Mouse (Mus musculus) megakaryocyte-erythroid progenitor cell, adult 5-6 weeks (primary cell): ENCODE results near the gene Prkca. TPM values are rescaled to one million over a fixed set of nuclear protein-coding genes. Genes with fewer than 3 reads are reported as not detected.

Experiments used
- ATAC-seq: replicated peaks from 2 replicates; pipeline ENCODE4 v1.8.0; 2016; ENCODE audit warnings: mild to moderate bottlenecking, inconsistent platforms; ENCODE audit not compliant: severe bottlenecking, poor library complexity, low FRiP score, low TSS enrichment
- total RNA-seq, 2 experiments: library from RNA; stranded (forward) in 1 of 2; stranded (reverse) in 1 of 2; fragments of 200-1000, 215-1000 nt in 1 of 2; fragments of >200 nt in 1 of 2; fragmentation: Nextera tagmentation in 1 of 2; gene quantifications; 2 replicates each; pipeline ENCODE4 v1.2.3; 2014 to 2017

Gene Prkca
- total RNA-seq, 2 experiments from 2014 or later: 8.2 to 11.4 TPM

DNA sequence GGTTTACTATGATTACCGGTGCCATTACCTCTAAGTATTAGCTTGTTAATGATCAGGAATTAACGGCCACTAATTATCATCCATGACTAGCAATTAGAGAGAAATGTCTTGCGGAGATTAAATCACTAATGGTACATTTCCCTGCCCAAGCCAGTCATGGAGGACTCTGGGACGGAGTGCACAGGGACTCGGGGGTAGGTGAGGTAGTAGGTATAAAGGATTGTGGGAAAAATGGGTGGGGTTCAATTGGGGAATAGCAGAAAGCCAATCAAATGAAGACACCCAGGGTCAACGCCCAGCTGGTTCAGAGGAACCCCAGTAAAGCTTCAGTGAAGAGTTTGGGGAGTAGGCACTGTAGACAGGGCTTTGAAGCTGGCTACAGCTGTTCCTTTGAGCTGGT, 456.4 kb downstream of the Prkca start:
- no peak for ATAC-seq

Other genes with a start within 250 kb of the Prkca start
- not detected in 2 replicates for gene Apoh, start 574 bp downstream of the Prkca start, total RNA-seq (2014; fragmentation: Nextera tagmentation)
- gene Apoh, start 574 bp downstream of the Prkca start, total RNA-seq (2017): not detected in 2 replicates
- 0.11 TPM in 1 of 2 replicates, not detected in the other for gene Cep112, start 81.3 kb upstream of the Prkca start, total RNA-seq (2014; fragmentation: Nextera tagmentation)
- gene Cep112, start 81.3 kb upstream of the Prkca start, total RNA-seq (2017): 0.69 TPM in 1 of 2 replicates, not detected in the other